Mouse (Mus musculus): Measurements from ENCODE around the gene Gpr34. TPM values are rescaled to one million over a fixed set of nuclear protein-coding genes. Genes with fewer than 3 reads are reported as not detected.

Gene Gpr34
- polyA plus RNA-seq, 1 experiment from 2014 or later = 2.2 TPM

DNA sequence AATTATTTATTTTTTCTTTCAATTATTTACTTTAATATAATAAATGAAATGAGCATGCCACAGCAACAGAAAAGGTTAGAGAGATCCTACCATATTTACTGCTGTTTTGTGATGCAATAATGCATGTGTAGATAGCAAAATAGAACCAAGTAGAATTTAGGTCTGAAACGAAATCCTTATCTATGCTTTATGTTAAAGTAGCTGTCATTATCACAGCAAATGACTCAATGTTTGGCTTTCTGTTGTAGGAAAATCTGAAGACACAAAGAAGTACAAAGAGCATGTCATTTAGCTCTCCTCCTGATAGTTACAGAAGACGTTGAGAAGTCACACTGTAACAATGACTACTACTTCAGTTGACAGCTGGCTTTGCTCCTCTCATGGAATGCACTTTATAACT is 7.0 kb downstream of the Gpr34 start:
- Histone ChIP-seq H3K27ac (no peak overlapping the region), H3K27me3 (ENCODE audit: insufficient read depth, poor library complexity, severe bottlenecking) (no peaks in the 10 kb centered on the region), H3K4me1 (replicated peaks) (no peaks in the 10 kb centered on the region), H3K36me3 (no peaks in the 10 kb centered on the region), H3K9me3 (no peaks in the 10 kb centered on the region), H3K4me3 (no peak overlapping the region)
- no peak for DNase-seq (ENCODE audit: low spot score)
- WGBS = 83% methylated on average over 2 of the region's 2 CpGs

DNA sequence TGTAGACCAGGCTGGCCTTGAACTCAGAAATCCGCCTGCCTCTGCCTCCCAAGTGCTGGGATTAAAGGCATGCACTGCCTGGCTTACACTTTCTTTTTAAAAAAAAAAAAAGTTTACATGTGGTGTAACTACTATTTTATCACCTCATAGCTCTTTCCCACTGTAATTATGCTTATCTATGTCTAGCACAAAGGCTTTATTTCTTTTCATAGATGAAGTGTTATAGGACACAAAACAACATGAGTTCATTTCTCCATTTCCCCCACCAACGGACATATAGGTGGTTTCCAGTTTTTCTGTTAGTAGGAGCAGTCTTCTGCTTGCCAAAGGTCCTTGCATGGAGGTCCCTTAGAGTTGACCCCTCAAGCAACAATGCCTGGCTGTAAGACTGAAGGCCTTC is 20.0 kb downstream of the Gpr34 start:
- Histone ChIP-seq H3K4me1 (replicated peaks) (no peaks in the 10 kb centered on the region), H3K9me3 (no peaks in the 10 kb centered on the region), H3K4me3 (no peak overlapping the region), H3K36me3 (no peaks in the 10 kb centered on the region), H3K27ac (no peak overlapping the region), H3K27me3 (ENCODE audit: insufficient read depth, poor library complexity, severe bottlenecking) (no peaks in the 10 kb centered on the region)
- 86% methylated on average over 2 of the region's 2 CpGs for WGBS
- no peak for DNase-seq (ENCODE audit: low spot score)

DNA sequence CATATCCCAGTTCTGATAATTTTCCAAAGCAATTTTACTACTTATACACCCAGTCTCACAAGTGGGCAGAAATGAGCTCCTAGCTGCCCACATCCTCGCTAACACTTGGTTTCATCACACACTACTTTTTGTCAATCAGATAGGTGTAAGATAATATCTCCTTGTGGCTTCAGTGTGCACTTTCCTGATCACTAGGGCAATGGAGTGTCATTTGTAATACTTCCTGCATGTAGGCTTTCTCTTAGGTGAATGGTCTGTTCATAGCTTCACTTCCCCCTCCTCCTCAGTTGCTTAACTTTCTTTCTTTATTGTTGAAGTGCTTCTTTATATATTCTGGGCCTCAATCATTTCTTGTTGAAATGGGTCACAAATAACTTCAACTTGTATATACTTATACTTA is 20.4 kb downstream of the Gpr34 start:
- Histone ChIP-seq H3K4me1 (replicated peaks) (no peaks in the 10 kb centered on the region), H3K27ac (no peak overlapping the region), H3K4me3 (no peak overlapping the region), H3K9me3 (no peaks in the 10 kb centered on the region), H3K36me3 (no peaks in the 10 kb centered on the region), H3K27me3 (ENCODE audit: insufficient read depth, poor library complexity, severe bottlenecking) (no peaks in the 10 kb centered on the region)
- DNase-seq (ENCODE audit: low spot score) = no peak
- 85% methylated on average over 1 of the region's 1 CpGs for WGBS

DNA sequence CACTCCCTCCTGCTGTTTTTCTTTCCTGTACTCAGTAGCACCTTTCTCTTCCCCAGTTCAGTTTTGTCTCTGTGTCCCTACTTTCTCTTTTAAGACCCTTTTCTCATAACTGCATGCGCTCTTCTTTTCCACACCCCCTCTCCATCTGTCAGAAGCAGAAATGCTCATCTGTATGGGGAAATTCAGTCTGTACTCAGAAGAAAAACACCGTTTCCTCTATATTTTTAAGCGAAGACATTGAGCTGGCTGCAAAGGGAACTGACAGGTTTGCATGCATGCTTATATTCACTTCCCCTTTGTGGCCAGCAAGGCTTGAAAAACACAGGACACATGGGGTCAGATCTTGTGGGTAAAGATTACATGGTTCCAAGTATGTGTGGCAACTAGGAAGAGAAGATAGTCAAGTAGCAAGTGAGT is 23.1 kb downstream of the Gpr34 start:
- no peak for DNase-seq (ENCODE audit: low spot score)
- Histone ChIP-seq H3K36me3 (no peaks in the 10 kb centered on the region), H3K27ac (no peak overlapping the region), H3K27me3 (ENCODE audit: insufficient read depth, poor library complexity, severe bottlenecking) (no peaks in the 10 kb centered on the region), H3K4me3 (no peak overlapping the region), H3K9me3 (no peaks in the 10 kb centered on the region), H3K4me1 (replicated peaks) (no peaks in the 10 kb centered on the region)
- WGBS = 91% methylated on average over 3 of the region's 3 CpGs

DNA sequence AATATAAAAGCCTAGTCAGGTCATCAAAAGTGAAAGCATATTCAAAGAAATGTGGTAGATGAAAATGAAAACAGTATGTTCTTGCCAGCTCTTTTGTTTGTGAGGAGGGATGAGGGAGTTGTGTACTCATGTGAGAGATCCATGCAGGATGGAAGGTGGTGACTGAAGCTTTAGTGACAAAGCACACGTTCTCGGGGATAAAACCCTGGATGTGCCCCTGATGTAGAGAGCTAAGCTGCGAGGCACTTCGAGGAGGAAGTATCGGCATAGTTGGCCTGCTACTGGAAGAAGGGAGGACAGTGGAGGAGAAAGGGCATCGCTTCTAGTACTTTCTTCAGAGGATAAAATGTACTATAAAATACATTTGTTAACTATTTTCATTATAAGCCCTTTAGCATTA is 24.0 kb downstream of the Gpr34 start:
- H3K4me1 ChIP-seq (replicated peaks) = no peaks in the 10 kb centered on the region
- H3K4me3 ChIP-seq = no peak overlapping the region
- DNase-seq (ENCODE audit: low spot score) = no peak
- H3K27me3 ChIP-seq (ENCODE audit: insufficient read depth, poor library complexity, severe bottlenecking) = no peaks in the 10 kb centered on the region
- no peaks in the 10 kb centered on the region for H3K9me3 ChIP-seq
- no peak overlapping the region for H3K27ac ChIP-seq
- WGBS = 89% methylated on average over 6 of the region's 6 CpGs
- no peaks in the 10 kb centered on the region for H3K36me3 ChIP-seq

DNA sequence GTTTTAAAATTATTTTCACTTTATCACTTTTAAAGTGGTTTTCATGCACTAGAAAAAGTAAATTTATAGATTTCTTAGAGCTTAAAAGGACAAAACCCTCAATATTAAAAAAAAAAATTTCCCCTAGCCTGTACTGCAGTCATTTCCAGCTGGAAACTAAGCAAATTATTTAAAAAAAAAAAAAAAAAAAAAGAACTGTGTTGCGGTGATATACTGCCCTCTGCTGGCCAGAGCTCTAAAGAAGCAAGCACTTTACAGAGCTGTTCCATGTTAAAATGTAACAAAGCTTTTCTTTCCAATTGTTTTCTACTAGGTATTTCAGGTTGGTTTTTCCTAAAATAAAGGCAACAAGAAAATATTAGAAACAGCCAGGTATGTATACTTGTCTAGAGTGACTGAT is 24.8 kb downstream of the Gpr34 start:
- Histone ChIP-seq H3K4me3 (no peak overlapping the region), H3K9me3 (no peaks in the 10 kb centered on the region), H3K27me3 (ENCODE audit: insufficient read depth, poor library complexity, severe bottlenecking) (no peaks in the 10 kb centered on the region), H3K27ac (no peak overlapping the region), H3K4me1 (replicated peaks) (no peaks in the 10 kb centered on the region), H3K36me3 (no peaks in the 10 kb centered on the region)
- 6% methylated on average over 1 of the region's 1 CpGs for WGBS
- peak; percentile 7 for DNase-seq (ENCODE audit: low spot score)

DNA sequence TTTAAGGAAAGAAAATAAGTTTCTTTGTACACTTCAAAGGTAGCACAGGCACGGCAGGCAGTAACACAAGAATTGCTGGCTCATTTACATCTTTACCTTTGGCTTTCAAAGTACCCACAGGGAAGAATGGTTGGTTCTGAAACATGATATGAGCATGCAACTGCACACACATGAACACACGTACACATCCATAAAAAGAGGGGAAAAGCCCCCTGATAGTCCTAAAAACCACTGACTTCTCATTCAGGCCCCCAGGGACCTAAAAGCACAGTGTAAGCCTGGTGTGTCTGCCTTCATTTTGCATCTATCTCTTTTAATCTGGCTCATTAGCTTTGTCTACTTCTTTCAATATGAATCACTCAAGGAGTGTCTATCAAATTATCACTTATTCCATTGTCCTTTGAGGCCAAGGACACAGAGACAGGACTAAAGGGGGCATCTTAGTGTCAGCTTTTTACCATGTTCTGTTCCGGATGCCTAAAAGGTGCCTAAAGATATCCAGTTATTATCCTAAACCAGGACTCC is 26.8 kb downstream of the Gpr34 start:
- no peaks in the 10 kb centered on the region for H3K4me1 ChIP-seq (replicated peaks)
- WGBS = 82% methylated on average over 3 of the region's 3 CpGs
- no peaks in the 10 kb centered on the region for H3K9me3 ChIP-seq
- H3K4me3 ChIP-seq = no peak overlapping the region
- no peaks in the 10 kb centered on the region for H3K27me3 ChIP-seq (ENCODE audit: insufficient read depth, poor library complexity, severe bottlenecking)
- no peak overlapping the region for H3K27ac ChIP-seq
- H3K36me3 ChIP-seq = no peaks in the 10 kb centered on the region
- DNase-seq (ENCODE audit: low spot score) = no peak

DNA sequence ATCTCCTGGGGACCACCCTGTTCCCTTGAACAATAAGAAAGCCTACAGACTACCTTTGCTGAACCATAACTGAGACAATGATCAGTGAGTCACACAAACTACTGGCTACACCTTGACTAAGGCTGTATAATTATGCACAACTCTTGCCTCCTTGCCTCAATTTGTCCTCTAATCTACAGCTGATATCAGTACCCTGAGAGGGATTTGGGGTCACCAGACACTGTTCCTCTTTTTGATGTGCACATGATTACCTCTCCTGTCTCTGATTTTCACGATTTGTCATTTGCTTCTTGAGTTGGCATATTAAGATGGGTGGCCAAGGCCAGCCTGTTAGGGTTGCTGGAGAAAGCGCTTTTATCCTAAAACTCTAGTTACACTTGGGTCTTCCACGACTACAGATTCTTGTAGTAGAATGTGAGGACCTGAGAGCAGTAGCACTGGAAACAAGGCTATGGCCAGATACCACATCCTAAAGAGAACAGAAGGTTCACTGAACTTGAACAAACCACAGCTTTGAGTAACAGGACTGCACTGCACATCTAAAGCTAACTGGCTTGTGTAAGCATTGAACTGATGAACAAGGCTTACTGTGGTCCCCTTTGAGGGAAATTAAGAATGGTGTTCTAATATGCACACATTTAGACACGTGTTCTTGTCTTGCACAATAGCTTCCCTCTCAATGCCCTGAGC is 27.5 kb downstream of the Gpr34 start:
- H3K27ac ChIP-seq = no peak overlapping the region
- no peak overlapping the region for H3K4me3 ChIP-seq
- 78% methylated on average over 4 of the region's 4 CpGs for WGBS
- H3K4me1 ChIP-seq (replicated peaks) = no peaks in the 10 kb centered on the region
- no peaks in the 10 kb centered on the region for H3K36me3 ChIP-seq
- DNase-seq (ENCODE audit: low spot score) = no peak
- no peaks in the 10 kb centered on the region for H3K27me3 ChIP-seq (ENCODE audit: insufficient read depth, poor library complexity, severe bottlenecking)
- H3K9me3 ChIP-seq = no peaks in the 10 kb centered on the region

DNA sequence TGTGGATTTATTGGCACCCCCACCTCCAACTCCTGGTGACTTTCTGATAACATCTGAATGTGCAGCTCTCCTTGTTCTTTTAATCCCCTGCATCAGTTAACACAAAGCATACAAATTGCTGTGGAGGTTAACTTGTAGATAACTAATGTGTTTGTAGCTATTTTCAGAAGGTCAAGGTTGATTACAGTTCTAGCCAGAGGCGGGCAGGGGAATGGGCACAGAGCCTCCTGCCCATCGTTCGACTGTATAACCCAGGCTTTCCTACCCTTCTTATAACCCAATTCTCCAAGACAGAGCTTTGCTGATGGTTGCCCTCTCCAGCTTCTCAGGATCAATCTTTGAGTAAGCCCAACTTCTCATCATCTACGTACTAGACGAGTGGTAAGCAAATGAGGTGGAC is 29.2 kb downstream of the Gpr34 start, which contains the start of gene Gpr82:
Gpr82 (plus strand) TSS at position 301 of the 400 bp plus-strand sequence.
- no peaks in the 10 kb centered on the region for H3K36me3 ChIP-seq
- no peak within 1 kb of the TSS for H3K27ac ChIP-seq
- no peaks in the 10 kb centered on the region for H3K9me3 ChIP-seq
- no peak for DNase-seq (ENCODE audit: low spot score)
- no peaks in the 10 kb centered on the region for H3K4me1 ChIP-seq (replicated peaks)
- 92% methylated on average over 5 of the region's 5 CpGs for WGBS
- H3K4me3 ChIP-seq = no peak within 1 kb of the TSS
- H3K27me3 ChIP-seq (ENCODE audit: insufficient read depth, poor library complexity, severe bottlenecking) = no peaks in the 10 kb centered on the region

DNA sequence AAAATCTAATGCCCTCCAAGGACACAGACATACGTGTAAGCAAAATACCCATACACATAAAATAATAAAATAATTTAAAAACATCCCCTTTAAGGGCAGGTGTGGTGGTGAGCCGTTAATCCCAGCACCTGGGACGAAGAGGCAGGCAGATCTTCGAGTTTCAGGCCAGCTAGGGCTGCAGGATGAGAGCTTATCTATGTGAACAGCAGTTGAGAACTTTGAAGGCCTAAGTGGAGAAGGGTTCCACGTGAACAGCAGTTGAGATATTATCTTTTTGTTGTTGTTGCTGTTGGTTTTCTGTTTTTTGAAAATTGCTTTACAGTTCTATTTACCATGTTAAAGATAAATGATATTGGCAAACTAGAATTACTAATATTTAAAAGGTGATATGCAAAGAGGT is 37.0 kb downstream of the Gpr34 start:
- DNase-seq (ENCODE audit: low spot score) = no peak
- 85% methylated on average over 5 of the region's 5 CpGs for WGBS
- H3K27me3 ChIP-seq (ENCODE audit: insufficient read depth, poor library complexity, severe bottlenecking) = no peaks in the 10 kb centered on the region; the same call in 1 of the 2 replicates

DNA sequence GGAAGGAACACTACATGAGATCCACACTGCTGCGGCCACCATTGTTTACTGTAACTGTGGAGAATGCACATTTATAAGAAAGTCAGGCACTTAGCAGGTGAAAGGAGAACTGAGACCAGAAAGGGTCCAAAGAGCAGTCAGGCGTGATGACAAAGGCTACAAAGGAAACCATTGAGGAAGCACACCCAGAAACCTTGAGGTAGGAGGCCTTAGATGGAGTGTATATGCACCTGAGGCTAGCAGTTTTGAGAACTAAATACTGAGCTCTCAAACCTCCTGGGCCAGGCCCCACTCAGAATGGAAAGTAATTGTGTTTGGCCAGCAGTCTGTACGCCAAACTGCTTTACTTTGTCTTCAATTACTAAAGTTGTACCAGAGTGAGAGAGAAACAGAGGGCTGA is 38.5 kb downstream of the Gpr34 start:
- no peak for DNase-seq (ENCODE audit: low spot score)
- no peak overlapping the region for H3K27ac ChIP-seq
- no peaks in the 10 kb centered on the region for H3K36me3 ChIP-seq
- WGBS = 72% methylated on average over 3 of the region's 3 CpGs
- no peaks in the 10 kb centered on the region for H3K4me1 ChIP-seq (replicated peaks)
- H3K4me3 ChIP-seq = no peak overlapping the region
- H3K9me3 ChIP-seq = no peaks in the 10 kb centered on the region
- H3K27me3 ChIP-seq (ENCODE audit: insufficient read depth, poor library complexity, severe bottlenecking) = no peaks in the 10 kb centered on the region; the same call in 1 of the 2 replicates

More for the DNA sequence above, 37.0 kb downstream of the Gpr34 start:
- Histone ChIP-seq H3K4me1 (replicated peaks) (no peaks in the 10 kb centered on the region), H3K4me3 (no peak overlapping the region), H3K36me3 (no peaks in the 10 kb centered on the region), H3K9me3 (no peaks in the 10 kb centered on the region), H3K27ac (no peak overlapping the region)

DNA sequence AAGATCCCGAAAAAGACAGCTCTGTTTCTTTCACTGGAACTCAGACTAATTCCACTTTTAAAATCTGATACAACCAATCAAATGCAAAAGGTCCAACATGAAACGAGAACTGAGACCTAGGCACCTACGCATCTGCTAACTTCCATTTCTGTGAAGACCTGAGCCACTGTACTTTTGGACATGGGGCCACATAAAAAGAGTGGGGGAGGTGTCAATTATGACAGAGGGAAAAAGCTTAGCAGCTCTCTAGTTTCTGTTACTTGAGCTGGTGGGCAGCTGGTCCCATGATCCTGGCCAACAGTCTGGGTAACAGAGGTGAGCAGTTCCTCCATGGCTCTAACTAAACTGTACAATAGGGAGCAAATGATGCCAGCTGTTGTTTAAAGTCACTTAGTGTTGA is 41.1 kb downstream of the Gpr34 start:
- no peaks in the 10 kb centered on the region for H3K4me1 ChIP-seq (replicated peaks)
- WGBS = 79% methylated on average over 3 of the region's 3 CpGs
- H3K9me3 ChIP-seq = no peaks in the 10 kb centered on the region
- no peaks in the 10 kb centered on the region; the same call in 1 of the 2 replicates for H3K27me3 ChIP-seq (ENCODE audit: insufficient read depth, poor library complexity, severe bottlenecking)
- H3K4me3 ChIP-seq = no peak overlapping the region
- no peak overlapping the region for H3K27ac ChIP-seq
- DNase-seq (ENCODE audit: low spot score) = no peak
- no peaks in the 10 kb centered on the region for H3K36me3 ChIP-seq

DNA sequence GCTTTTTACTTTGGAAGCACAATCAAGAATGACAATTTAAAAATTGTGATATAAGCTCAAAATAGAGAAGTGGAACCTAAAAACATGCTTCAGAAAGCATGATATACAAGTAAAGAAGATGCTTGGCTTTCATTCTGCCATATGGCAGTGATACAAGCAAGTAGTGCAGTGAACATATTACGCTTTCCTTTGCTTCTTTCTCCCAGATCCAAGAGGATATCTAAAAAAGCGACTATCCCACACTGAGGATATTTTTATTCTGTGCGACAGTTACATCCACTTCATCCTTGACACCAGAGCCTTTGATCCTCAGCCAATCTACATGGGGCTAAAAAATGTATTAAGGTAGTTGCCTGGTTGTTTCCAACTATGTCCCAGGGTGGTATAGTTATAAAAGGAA is 49.9 kb downstream of the Gpr34 start:
- H3K4me3 ChIP-seq = no peak overlapping the region
- no peaks in the 10 kb centered on the region for H3K4me1 ChIP-seq (replicated peaks)
- no peaks in the 10 kb centered on the region for H3K36me3 ChIP-seq
- no peak for DNase-seq (ENCODE audit: low spot score)
- no peaks in the 10 kb centered on the region for H3K27me3 ChIP-seq (ENCODE audit: insufficient read depth, poor library complexity, severe bottlenecking)
- 90% methylated on average over 3 of the region's 3 CpGs for WGBS
- no peak overlapping the region for H3K27ac ChIP-seq
- H3K9me3 ChIP-seq = no peaks in the 10 kb centered on the region

DNA sequence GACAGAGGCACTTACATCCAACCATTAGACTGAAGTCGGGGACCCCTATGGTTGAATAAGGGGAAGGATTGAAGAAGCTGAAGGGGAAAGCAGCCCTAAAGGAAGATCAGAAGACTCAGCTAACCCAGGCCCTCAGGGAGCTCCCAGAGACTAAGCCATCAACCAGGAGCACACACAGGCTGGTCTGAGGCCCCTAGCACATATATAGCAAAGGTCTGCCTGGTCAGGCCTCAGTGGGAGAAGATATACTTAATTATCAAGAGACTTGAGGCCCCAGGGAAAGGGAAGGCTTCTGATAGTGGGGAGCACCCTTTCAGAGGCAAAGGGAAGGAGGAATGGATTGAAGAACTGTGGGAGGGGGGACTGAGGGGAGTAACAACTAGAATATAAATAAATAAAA is 54.7 kb downstream of the Gpr34 start:
- no peaks in the 10 kb centered on the region for H3K9me3 ChIP-seq
- H3K4me1 ChIP-seq (replicated peaks) = 0 out of 2 replicates have a peak, but pooled peaks cover 3% of the 10 kb centered on the region
- no peaks in the 10 kb centered on the region for H3K36me3 ChIP-seq
- 89% methylated on average over 1 of the region's 1 CpGs for WGBS
- H3K27ac ChIP-seq = no peak overlapping the region
- no peak for DNase-seq (ENCODE audit: low spot score)
- H3K4me3 ChIP-seq = no peak overlapping the region
- no peaks in the 10 kb centered on the region for H3K27me3 ChIP-seq (ENCODE audit: insufficient read depth, poor library complexity, severe bottlenecking)
